Mouse (Mus musculus): Measurements from ENCODE around the gene Rhov.

Gene Rhov

DNA sequence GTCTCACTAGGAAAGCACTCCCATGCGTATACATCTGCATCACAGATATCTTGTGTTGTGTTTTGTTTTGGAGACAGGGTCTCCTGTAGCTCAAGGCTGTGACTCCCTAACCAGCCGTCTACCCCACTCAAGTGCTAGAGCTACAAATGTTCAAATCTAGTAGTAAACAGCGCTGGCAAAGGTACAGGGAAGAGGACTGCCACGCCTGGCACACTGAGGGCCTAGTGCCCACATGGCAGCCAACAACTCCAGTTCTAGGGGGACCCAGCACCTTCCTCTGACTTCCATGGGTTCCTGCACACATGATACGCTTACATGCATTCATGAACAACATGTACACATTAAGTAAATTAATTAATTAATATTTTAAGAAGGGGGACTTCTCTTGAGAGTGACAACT lies 21.2 kb upstream of the Rhov start:
- DNase-seq (ENCODE audit: low spot score), result no peak

DNA sequence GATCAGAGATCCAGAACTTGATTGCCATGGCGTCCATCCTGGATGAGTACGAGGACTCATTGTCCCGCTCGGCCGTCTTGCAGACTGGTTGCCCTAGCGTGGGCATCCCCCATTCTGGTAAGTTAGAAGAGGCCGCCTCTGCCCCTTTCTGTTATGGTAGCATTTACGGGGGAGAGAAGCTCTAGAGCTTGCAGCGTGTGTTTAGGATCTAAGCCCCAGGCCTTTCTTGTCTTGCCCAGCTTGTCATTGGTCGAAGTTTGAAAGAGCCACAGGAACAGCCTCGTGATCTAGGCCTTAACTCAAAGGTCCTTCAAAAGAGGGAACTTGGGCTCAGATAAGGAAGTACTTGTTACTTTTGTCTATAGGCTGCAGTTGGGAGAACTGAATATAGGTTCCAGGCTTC lies 17.9 kb upstream of the Rhov start:
- DNase-seq (ENCODE audit: low spot score), result peak; percentile 23

DNA sequence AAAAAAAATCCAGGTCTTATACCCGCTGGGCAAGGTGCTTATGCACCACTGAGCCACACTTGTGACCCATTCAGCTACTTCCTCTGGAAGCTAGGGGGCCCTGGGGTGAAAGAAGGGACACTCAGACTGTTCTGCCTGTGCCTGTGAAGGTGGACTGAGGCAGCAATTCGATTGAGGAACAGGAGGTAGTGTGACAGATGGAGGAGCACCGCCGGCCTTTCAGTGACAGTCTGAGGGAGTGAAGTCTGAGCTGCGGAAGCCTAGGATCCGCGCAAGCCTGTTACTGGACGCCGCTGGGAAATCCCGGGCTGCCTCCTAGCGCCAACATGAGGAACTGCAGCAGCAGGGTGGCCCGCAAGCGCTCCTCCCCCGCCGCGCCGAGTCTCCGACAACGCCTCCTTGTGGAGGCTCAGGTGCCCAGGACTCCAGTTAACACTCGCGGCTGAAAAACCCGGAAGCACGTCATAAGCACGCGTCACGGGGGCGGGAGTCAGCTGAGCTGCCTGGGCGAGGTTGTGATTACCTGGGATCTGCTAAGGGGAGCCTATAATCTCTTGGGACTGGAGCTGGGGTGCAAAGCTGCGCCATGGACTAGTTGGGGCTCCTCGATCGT lies 17.3 kb upstream of the Rhov start, which contains the start of gene Vps18:
Gene Vps18, plus strand, starts transcription at position 471 of the 613 bp plus-strand sequence.
- DNase-seq (ENCODE audit: low spot score), result peak; percentile 96

DNA sequence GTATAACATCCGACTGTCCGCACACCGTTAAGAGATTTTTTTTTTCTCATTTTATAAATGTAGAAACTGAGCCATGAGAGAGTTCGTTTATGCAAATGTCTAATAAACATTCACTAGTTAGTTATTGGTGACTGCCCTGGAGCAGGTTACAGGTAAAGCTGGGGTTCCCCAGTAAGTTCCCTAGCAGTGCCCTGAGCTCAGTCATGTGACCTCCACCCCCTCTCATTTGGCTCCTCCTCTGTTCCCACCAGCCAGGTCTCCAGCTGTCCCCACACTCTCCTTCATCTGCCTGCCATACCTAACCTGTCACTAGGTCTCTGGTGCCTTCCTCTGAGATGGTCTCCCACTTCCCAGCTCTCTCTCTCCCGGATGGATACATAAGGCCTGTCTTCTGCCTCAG lies 16.3 kb upstream of the Rhov start:
- no peak for DNase-seq (ENCODE audit: low spot score)

DNA sequence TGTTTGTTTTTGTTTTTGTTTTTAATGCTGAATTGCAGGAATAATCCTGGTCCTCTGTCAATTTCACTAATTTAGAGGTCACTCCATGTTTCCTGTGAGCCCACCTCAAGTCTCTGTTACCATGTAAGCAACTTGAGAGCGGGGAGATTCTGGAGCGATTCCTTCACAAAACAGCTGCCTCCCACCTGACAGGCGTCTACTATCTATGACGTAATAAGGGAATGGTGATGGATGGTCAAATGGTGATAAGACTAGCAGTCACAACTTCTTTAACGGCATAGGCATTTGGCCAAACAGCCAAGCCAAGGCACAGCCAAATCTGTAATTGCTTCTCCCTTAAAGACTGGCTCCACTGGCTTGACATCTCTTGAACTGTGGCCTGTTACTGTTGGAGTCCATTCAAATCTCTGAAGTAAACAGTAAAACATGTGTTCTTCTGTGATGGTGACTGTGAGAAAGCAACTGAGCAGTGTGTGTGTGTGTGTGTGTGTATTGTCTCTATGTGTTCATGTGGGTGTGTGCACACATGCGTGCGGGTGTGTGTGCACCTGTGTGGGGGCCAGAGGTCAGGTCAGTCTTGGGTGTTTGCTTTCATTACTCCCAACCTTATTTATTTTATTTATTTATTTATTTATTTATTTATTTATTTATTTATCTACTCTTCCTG lies 11.0 kb upstream of the Rhov start:
- DNase-seq (ENCODE audit: low spot score), result no peak

DNA sequence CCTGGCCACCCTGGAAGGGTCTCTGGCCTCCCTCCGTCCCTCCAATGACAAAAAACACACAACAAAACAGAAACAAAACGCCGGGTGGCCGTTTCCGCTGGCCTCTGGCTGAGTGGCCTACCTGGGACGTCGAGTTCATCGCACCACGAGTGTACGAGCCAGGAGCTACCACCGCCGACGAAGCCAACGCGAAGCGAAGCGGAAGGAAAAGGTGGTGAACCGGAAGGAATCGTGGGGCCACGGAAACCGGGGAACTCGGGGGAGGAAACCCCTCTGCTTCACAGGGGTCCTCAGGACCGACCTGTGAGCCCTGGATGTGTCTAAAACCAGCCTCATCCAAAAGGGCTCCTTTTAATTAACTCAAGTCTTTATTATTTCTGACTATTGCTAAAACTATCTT lies 6.7 kb upstream of the Rhov start:
- DNase-seq (ENCODE audit: low spot score), result no peak

DNA sequence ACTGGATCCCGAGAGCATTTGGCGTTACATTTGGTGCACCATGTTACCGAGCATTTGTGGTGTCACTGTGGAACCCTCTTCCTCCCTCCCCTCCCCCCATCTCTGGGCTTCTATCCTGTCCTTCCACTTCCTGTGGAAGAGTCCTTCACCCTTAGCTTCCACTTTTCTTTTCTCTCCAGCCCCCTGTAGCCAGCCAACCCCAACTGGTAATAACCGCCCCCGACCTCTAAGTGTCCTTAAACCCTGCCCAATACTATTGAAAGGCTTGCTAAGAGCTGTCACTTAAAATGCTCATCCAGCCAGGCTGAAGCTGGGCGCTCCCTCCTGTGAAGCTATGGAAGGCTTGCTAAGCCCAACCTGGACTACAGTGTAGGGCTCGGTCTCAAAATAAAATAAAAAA lies 5.9 kb upstream of the Rhov start:
- no peak for DNase-seq (ENCODE audit: low spot score)

DNA sequence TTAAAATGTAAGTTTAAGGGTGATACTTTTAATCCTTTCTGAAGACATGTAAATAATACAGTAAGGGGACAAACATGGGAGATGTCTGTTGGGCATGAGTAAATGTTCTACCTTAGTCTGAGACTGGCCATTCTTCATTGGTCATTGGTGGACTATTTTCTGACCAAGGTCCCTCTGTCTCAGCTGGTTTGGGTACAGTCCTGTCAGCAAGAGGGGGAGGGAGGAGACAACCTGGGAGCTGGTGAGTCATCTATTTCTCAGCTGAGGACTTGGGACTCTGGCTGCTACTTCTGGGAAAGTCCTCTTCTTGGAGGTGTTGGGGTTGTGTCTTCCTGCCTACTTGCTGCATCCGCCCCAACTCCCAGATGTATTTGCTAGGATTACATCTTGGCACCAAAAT lies 3.1 kb upstream of the Rhov start:
- no peak for DNase-seq (ENCODE audit: low spot score)

DNA sequence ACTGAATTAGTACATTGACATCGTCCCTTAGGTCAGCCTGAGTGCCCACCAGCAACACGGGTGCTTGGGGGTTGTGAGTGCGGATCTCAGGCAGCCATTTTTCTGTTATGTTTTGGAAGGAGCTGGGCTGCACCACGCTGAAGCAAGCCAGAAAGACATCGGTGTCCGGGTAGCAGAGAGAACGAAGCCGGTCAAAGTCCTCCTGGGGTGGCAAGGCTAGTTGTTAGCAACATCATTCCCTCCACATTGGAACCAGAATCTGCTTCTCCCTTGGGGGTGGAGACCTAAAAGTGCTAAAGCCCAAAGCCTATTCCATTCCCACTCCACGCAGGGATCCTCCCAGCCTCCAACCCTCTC lies 808 bp downstream of the Rhov start:
- DNase-seq (ENCODE audit: low spot score), result no peak

DNA sequence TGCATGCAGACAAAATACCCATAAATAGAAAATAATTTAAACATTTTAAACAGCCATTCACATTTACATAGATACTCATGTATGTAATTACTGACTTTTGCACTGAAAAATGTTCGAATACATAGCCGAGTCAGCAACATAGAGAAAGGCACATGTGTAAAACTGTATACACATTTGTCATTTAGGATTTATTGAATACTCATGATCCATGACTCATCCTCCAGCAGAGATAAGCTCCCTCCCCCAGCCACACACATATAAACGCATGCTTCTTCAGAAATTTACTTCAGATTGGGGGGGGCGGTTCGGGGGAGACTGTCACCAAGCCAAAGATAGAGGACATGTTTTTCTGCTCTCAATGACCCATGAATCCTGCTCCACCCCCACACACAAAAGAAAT lies 7.3 kb downstream of the Rhov start:
- DNase-seq (ENCODE audit: low spot score), result no peak

DNA sequence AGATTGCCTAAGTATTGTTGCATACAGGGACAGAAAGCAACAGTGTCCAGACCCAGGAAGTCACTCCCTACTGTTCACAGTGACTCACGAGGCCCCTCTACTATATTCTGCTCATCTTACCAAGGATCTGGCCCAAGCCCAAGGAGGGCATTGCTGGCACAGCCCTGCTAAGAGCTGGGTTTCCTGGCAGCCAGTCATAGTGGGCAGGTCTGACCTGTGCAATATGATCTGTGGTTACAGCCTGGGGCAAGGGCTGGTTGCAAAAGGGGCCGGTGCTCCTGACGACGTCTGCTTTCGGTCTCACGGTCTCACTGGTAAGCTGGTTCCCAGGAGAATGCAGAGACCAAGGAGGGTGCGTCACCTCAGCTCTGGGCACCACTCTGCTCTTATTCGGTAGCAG lies 8.1 kb downstream of the Rhov start:
- no peak for DNase-seq (ENCODE audit: low spot score)

DNA sequence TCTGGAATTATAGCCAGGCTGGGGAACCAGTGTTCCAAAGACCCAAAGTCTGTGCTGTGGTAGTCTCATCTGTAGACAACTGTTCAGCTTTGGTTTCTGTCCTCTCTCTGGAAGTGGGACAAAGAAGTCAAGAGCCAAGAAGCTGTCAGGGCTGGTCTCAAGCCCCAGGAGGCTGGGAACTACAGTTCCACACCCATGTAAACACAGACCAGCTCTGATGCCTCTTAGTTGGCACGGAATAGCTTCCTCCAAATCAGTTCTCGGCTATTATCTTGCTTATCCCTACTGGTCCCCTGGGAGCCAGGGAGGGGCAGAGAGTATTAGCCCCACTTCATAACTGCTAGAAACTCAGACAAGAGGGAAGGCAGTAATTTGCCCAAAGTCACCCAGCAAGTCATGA lies 9.7 kb downstream of the Rhov start:
- no peak for DNase-seq (ENCODE audit: low spot score)

DNA sequence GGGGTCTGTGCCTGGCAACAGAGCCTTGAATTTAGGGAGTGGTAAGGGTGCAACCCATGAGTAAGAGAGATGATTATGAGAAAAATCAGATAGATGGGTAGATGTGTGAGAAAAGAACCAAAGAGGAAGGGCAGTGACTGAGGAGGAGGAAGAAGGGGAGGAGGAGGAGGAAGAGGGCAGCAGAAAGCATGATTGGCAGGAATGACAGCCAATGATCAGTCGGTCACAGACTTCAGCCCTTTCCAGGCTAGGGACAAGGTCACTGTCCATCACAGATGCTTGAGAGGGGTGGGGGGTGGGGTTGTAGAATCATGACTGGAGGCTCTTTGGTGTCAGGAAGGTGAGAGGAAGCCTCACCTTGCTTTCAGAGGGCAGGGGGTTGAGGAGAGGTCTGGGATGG lies 10.6 kb downstream of the Rhov start:
- no peak for DNase-seq (ENCODE audit: low spot score)

DNA sequence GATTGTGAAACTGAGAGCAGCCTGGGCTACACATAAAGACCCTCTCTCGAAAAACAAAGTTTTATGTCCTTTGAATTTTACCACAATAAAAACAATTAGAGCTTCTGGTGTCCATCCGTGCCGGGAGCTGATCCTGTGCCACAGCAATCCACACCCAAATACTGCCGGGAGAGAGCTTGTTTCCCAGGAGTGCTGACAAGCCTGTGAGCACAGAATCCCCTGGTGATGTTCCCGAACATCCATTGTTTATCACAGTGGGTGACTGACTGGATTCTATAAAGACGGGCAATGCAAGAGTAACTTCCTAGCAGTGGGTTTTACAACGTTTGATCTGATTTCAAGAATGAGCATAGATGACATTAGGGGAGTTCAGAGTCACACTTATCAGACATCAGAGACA lies 16.1 kb downstream of the Rhov start:
- no peak for DNase-seq (ENCODE audit: low spot score)

DNA sequence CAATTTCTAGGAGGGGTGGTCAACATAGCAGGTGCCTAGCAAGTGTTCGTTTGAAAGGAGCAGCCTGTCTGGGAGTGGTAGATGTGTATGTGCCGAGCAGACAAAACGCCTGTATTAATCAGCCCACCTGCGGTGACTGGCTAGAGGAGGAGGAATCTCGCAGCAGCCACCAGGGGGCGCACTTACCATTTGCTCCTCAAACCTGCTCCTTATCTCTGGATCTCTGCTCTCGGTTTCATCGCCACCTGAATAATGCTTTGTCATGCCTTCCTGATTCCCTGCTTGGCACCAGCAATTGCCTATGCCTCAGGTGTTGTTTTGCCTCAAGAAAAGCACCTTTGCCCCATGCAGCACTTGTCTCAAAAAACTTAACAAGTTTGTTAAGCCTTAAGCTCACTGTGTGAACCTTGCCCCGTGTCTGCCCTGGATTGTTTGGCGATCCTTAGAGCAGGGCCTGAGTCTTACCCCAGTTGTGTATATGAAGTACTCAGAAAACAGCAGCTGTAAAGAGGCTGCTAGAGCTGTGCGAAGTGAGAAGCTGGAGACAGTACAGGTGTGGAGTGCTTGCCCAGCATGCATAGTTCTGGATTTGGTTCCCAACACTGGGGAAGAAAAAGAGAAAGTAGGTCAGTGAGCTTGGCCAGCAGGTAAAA lies 20.1 kb downstream of the Rhov start:
- peak; percentile 76 for DNase-seq (ENCODE audit: low spot score)

DNA sequence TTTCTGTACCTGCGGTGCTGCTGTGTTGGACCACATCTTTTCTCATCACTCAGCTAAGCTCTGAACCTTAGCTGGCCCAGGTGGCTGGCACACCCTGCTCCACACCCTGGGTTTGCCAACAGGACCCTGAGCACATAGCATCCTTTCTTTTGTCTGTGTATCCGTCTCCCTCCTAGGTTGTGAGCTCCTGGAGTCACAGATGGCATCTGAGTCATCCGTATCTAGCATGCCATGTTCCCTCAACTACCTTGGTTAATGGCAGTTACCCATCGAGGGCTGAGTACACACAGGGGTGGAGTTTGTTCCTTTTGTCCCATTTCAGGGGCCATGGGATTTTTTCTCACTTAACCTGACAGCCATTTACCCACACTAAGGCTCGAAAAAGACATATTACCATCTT lies 20.7 kb downstream of the Rhov start:
- DNase-seq (ENCODE audit: low spot score), result no peak

DNA sequence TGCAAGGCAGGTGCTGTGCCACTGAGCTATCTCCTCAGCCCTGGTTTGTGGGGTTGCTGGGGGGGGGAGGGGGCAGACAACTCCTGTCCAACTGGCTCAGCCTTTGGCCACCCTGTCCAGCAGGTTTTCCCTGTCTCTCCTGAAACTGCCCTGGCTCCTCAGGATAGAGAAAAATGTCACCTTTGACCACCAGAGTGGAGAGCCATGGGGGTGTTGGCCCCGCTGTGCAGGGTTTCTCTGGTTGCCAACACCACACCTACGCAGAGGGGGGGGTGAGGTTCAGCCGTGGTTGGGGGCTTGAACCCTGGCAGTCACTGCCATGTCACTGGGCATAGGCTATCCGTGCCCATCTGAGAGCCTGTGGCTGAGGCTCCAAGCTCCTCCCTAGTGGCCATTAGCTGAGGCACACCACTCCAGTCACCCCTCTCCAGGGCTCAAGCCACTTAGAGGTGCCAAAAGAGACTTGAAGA lies 21.4 kb downstream of the Rhov start:
- DNase-seq (ENCODE audit: low spot score), result no peak

DNA sequence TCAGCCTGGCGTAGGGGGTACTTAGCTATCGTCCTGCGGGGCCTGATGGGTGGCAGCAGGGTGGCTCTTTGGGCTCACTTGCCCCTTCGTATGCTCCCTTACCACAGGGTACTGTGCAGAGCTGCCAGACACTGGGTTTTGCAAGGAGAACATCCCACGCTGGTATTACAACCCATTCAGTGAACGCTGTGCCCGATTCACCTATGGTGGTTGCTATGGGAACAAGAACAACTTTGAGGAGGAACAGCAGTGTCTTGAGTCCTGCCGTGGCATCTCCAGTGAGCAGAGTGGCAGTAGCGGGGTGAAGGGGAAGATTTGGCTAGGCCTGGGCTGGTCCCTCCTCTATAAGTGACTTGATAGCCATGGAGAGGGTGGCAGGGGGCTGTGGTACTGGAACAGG lies 23.2 kb downstream of the Rhov start:
- no peak for DNase-seq (ENCODE audit: low spot score)

DNA sequence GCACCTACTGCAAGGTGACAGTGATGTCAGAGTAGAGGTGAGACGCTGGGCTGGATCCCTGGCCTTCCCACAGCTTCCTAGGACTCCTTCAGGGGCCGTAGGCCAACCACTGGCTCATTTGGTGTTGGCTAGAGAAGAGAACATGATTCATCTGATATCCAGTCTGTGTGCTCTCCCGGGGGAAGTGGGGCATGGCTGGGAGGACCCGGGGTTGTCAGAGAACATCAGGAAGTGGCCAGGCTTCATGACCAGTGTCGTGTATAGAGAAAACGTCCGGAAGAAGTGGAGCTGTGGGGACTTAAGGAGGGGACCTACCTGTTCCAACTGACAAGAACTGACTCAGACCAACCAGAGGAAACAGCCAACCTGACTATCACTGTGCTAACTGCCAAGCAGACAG lies 25.8 kb downstream of the Rhov start:
- DNase-seq (ENCODE audit: low spot score), result no peak

DNA sequence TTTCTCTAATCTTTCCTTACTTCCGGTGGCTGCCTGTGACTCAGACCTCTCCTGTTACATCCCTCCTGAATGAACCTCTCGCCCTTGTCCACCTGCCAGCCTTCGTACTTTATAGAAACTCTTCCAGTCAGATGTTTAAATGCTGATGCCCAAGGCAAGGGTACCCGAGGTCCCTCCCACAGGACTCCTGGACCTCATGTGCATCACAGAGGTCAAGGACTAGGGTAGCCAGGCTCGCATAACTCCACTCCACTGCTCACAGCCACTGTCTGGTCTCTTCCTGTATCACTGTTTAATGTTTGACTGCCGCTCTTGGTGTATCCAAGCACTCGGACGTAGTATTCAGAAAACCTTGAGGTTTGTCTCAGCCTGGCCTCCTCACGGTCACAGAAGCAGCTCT lies 28.5 kb downstream of the Rhov start:
- DNase-seq (ENCODE audit: low spot score), result no peak

DNA sequence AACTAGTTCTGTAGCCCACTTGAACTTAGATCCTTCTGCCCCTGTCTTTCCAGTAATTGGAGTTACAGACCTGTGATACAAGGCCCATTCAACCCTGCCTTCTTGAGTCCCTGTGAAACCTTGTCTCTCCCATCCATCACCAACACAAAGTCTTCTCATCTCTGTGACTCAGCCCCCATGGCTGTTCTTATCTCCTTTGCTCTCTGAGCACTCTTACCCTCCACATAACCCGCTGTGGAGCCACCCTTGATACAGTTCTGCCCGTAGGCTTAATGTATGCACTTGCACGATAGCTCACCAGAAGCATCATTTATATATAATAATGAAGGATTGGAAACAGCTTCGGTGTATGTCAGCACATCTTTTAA lies 30.3 kb downstream of the Rhov start:
- DNase-seq (ENCODE audit: low spot score), result no peak

DNA sequence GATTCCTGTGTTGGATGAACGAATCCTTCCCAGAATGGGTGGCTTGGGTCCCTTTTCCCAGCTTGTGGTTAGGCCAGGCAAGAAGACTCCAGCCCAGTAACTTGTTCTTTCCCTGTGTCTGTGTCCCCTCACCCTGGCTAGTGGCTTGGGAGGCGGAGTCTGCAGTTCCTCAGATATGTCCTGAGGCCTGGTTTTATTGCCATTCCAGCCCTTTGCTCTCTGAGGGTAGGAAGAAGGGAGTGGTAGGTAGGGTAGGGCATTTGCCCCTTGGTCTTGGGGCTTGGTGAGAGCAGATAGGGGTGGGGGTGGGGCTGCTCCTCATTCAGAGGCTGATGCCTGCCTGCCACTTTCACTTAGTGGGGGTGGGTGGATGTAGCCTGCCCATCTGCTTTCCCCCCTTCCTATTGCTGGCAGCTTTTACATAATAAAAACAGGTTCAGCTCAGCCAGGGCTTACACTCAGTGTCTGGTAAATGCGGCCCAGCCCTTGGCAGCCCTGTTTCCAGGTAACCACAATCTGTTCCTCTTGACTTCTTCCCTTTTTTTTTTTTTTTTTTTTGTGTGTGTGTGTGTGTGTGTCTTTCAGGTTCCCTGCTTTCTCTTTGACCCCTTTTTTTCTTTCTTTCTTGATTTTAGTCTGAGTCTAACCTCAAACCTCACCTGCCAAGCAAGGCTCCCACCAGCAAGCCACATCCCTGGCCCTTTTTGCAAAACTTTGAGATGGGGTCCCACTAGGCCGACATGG lies 30.8 kb downstream of the Rhov start:
- no peak for DNase-seq (ENCODE audit: low spot score)

DNA sequence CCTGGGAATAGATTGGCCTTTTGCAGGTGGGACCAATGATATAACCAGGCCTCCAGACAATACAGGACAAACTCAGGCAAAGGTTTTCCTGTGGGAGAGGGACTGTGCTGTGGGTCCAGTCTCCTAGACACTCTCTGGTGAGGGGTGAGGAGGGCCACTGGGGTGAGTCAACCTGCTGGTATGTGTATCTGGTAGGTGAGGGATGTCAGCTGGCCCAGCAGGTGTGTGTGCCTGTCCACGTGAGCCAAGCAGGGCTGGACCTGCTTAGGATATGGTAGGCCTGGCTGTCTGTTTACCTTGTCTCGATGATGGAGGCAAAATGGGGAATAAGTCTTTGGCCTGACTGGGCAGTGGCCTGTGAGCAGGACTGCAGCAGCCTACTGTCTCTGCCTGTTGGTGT lies 32.4 kb downstream of the Rhov start:
- DNase-seq (ENCODE audit: low spot score), result no peak
